Mouse (Mus musculus): Measurements from ENCODE around the gene Igfbp4. TPM values are rescaled to one million over a fixed set of nuclear protein-coding genes. Genes with fewer than 3 reads are reported as not detected.

Gene Igfbp4
- total RNA-seq, 2 experiments from 2014 or later: 86.1 to 94.9 TPM

Other genes with a start within 250 kb of the Igfbp4 start
- 100 to 1,000 TPM; 170 to 176 TPM for gene Msl1, start 245.7 kb upstream of the Igfbp4 start, total RNA-seq (2021)
- 10 to 100 TPM; 53.3 to 60.6 TPM for gene Casc3, start 236.3 kb upstream of the Igfbp4 start, total RNA-seq (2021)
- gene Rapgefl1, start 204.5 kb upstream of the Igfbp4 start, total RNA-seq (2021): 100 to 1,000 TPM; 185 to 222 TPM
- gene Wipf2, start 177.6 kb upstream of the Igfbp4 start, total RNA-seq (2021): 10 to 100 TPM; 57.2 to 61.4 TPM
- under 1 TPM; 0.54 to 0.94 TPM for gene Cdc6, start 133.4 kb upstream of the Igfbp4 start, total RNA-seq (2021)
- 10 to 100 TPM; 17.0 to 17.7 TPM for gene Rara, start 113.4 kb upstream of the Igfbp4 start, total RNA-seq (2021)
- gene Gjd3, start 58.2 kb upstream of the Igfbp4 start, total RNA-seq (2021): 1 to 10 TPM; 1.5 to 2.3 TPM
- gene Top2a, start 17.1 kb upstream of the Igfbp4 start, total RNA-seq (2021): 1 to 10 TPM; 2.5 to 4.5 TPM
- not detected for gene Tns4, start 48.1 kb downstream of the Igfbp4 start, total RNA-seq (2021)
- gene Ccr7, start 113.8 kb downstream of the Igfbp4 start, total RNA-seq (2021): not detected
- gene Smarce1, start 189.8 kb downstream of the Igfbp4 start, total RNA-seq (2021): 10 to 100 TPM; 51.8 to 59.7 TPM
- 10 to 100 TPM; 26.5 to 27.3 TPM for gene Krt222, start 202.8 kb downstream of the Igfbp4 start, total RNA-seq (2021)
- gene Krt24, start 244.0 kb downstream of the Igfbp4 start, total RNA-seq (2021): not detected